Mouse (Mus musculus) CH12.LX (cell line): ENCODE measurements around the gene Ifrd1. TPM values are rescaled to one million over a fixed set of nuclear protein-coding genes. Genes with fewer than 3 reads are reported as not detected.

ENCODE experiments used
- DNase-seq: peaks from one replicate; pipeline ENCODE4 v3.0.0-alpha.2; 2013; ENCODE audit errors: extremely low read depth
- H3K27ac ChIP-seq: 2 replicates; pipeline ENCODE4 v1.5.1; 2012; ENCODE audit warnings: low read depth, mild to moderate bottlenecking, control low read depth, moderate library complexity; ENCODE audit not compliant: insufficient read depth
- H3K27me3 ChIP-seq: replicated peaks from 2 replicates; pipeline ENCODE3; 2012; ENCODE audit warnings: inconsistent platforms
- H3K36me3 ChIP-seq, 2 experiments: replicated peaks in 1 of 2; 2 replicates each; pipeline versions ENCODE3 to v1.6.1; 2012; ENCODE audit warnings: inconsistent platforms in 1 of 2, low read length in 1 of 2, mild to moderate bottlenecking in 1 of 2, mixed read lengths in 1 of 2, moderate library complexity in 1 of 2; ENCODE audit not compliant: control insufficient read depth in 1 of 2, insufficient read depth in 1 of 2
- H3K4me1 ChIP-seq, 2 experiments: 2 replicates each; pipeline ENCODE4 v1.6.1; 2012; ENCODE audit warnings: inconsistent platforms in 1 of 2, moderate library complexity in 1 of 2; ENCODE audit not compliant: insufficient read depth in 2 of 2, control insufficient read depth in 1 of 2
- H3K4me2 ChIP-seq: 2 replicates; pipeline ENCODE4 v1.6.1; 2012; ENCODE audit warnings: low read depth, mild to moderate bottlenecking, control low read depth; ENCODE audit not compliant: poor library complexity, insufficient read depth, severe bottlenecking
- H3K4me3 ChIP-seq, 3 experiments: fragments of 150-350 bp in 1 of 3; sonication (generic) in 1 of 3; replicated peaks in 1 of 3; 2 replicates each; pipeline versions ENCODE3 to v1.5.1; 2011 to 2012; ENCODE audit warnings: low read depth in 2 of 3, low read length in 2 of 3, mild to moderate bottlenecking in 2 of 3, moderate library complexity in 2 of 3, control low read depth in 1 of 3, improper control_type of control experiment in 1 of 3, inconsistent platforms in 1 of 3, mixed read lengths in 1 of 3; ENCODE audit not compliant: poor library complexity in 1 of 3
- H3K79me2 ChIP-seq: replicated peaks from 2 replicates; pipeline ENCODE4 v1.6.1; 2012; ENCODE audit warnings: mild to moderate bottlenecking, moderate library complexity; ENCODE audit not compliant: control insufficient read depth, poor library complexity, insufficient read depth, severe bottlenecking; ENCODE audit errors: extremely low read depth
- H3K9ac ChIP-seq: 2 replicates; pipeline ENCODE4 v1.6.1; 2012; ENCODE audit warnings: low read depth, mild to moderate bottlenecking, control low read depth, moderate library complexity; ENCODE audit not compliant: insufficient read depth
- H3K9me3 ChIP-seq: replicated peaks from 2 replicates; pipeline ENCODE3; 2012; ENCODE audit warnings: low read length, inconsistent platforms, mixed read lengths
- BHLHE40 ChIP-seq: IDR thresholded peaks from 2 replicates; pipeline ENCODE4 v1.6.1; 2011; ENCODE audit warnings: mild to moderate bottlenecking, low read depth, low read length, improper control_type of control experiment
- CHD1 ChIP-seq: IDR thresholded peaks from 2 replicates; pipeline ENCODE4 v1.6.1; 2012; ENCODE audit warnings: low read depth, low read length, improper control_type of control experiment, inconsistent platforms
- ELF1 ChIP-seq: IDR thresholded peaks from 2 replicates; pipeline ENCODE4 v1.6.1; 2014; ENCODE audit warnings: low read depth, mild to moderate bottlenecking, inconsistent platforms, low read length, improper control_type of control experiment
- EP300 ChIP-seq: IDR thresholded peaks from 2 replicates; pipeline ENCODE4 v1.6.1; 2011; ENCODE audit warnings: low read length, improper control_type of control experiment
- GABPA ChIP-seq: IDR thresholded peaks from 2 replicates; pipeline ENCODE4 v1.6.1; 2012; ENCODE audit warnings: low read depth, low read length, improper control_type of control experiment, inconsistent platforms; ENCODE audit not compliant: insufficient replicate concordance
- JUN ChIP-seq: IDR thresholded peaks from 2 replicates; pipeline ENCODE4 v1.6.1; 2011; ENCODE audit warnings: low read depth, mild to moderate bottlenecking, low read length, improper control_type of control experiment, moderate library complexity; ENCODE audit not compliant: insufficient read depth
- KAT2A ChIP-seq: IDR thresholded peaks from 2 replicates; pipeline ENCODE4 v1.6.1; 2012; ENCODE audit warnings: low read length, improper control_type of control experiment, inconsistent platforms; ENCODE audit not compliant: insufficient replicate concordance
- MAX ChIP-seq: IDR thresholded peaks from 2 replicates; pipeline ENCODE4 v1.6.1; 2011; ENCODE audit warnings: low read length, improper control_type of control experiment
- MEF2A ChIP-seq: IDR thresholded peaks from 2 replicates; pipeline ENCODE4 v1.6.1; 2014; ENCODE audit warnings: low read depth, mild to moderate bottlenecking, inconsistent platforms, low read length, improper control_type of control experiment, borderline replicate concordance
- MXI1 ChIP-seq: IDR thresholded peaks from 2 replicates; pipeline ENCODE4 v1.6.1; 2011; ENCODE audit warnings: mild to moderate bottlenecking, low read depth, low read length, improper control_type of control experiment
- MYC ChIP-seq: IDR thresholded peaks from 2 replicates; pipeline ENCODE4 v1.6.1; 2011; ENCODE audit warnings: low read depth, mild to moderate bottlenecking, improper control_type of control experiment, low read length
- NELFE ChIP-seq: IDR thresholded peaks from 2 replicates; pipeline ENCODE4 v1.6.1; 2011; ENCODE audit warnings: low read depth, low read length, improper control_type of control experiment
- POLR2A ChIP-seq: IDR thresholded peaks from 2 replicates; pipeline ENCODE4 v1.6.1; 2011; ENCODE audit warnings: low read depth, mild to moderate bottlenecking, improper control_type of control experiment, low read length
- POLR2AphosphoS2 ChIP-seq: IDR thresholded peaks from 2 replicates; pipeline ENCODE4 v1.6.1; 2011; ENCODE audit warnings: low read depth, low read length, improper control_type of control experiment
- RCOR1 ChIP-seq: conservative IDR thresholded peaks from 2 replicates; pipeline ENCODE4 v1.6.1; 2012; ENCODE audit warnings: low read depth, mild to moderate bottlenecking, inconsistent platforms, low read length, improper control_type of control experiment
- SIN3A ChIP-seq: IDR thresholded peaks from 2 replicates; pipeline ENCODE4 v1.6.1; 2012; ENCODE audit warnings: low read length, improper control_type of control experiment, inconsistent platforms
- SMC3 ChIP-seq: IDR thresholded peaks from 2 replicates; pipeline ENCODE4 v1.6.1; 2011; ENCODE audit warnings: low read depth, low read length, improper control_type of control experiment
- TBP ChIP-seq: conservative IDR thresholded peaks from 2 replicates; pipeline ENCODE4 v1.6.1; 2011; ENCODE audit warnings: low read depth, low read length, improper control_type of control experiment
- TCF12 ChIP-seq: IDR thresholded peaks from 2 replicates; pipeline ENCODE4 v1.6.1; 2014; ENCODE audit warnings: low read depth, mild to moderate bottlenecking, inconsistent platforms, low read length, improper control_type of control experiment
- USF1 ChIP-seq: IDR thresholded peaks from 2 replicates; pipeline ENCODE4 v1.6.1; 2014; ENCODE audit warnings: low read depth, mild to moderate bottlenecking, inconsistent platforms, low read length, improper control_type of control experiment
- USF2 ChIP-seq: conservative IDR thresholded peaks from 2 replicates; pipeline ENCODE4 v1.6.1; 2011; ENCODE audit warnings: low read depth, low read length, improper control_type of control experiment
- ZMIZ1 ChIP-seq: IDR thresholded peaks from 2 replicates; pipeline ENCODE4 v1.6.1; 2012; ENCODE audit warnings: low read depth, mild to moderate bottlenecking, inconsistent platforms, low read length, improper control_type of control experiment
- ZNF384 ChIP-seq: IDR thresholded peaks from 2 replicates; pipeline ENCODE4 v1.6.1; 2012; ENCODE audit warnings: low read depth, low read length, improper control_type of control experiment, inconsistent platforms
- dilution Hi-C: fragments of 300-500 bp; cut with MboI; formaldehyde crosslinking; loops from 2 replicates; pipeline ENCODE4 v1.14.3; 2020; ENCODE audit warnings: low sequenced_read_pairs; ENCODE audit not compliant: extremely low pct_unique_long_range_greater_than_20kb, extremely low pct_ligation_motif_present
- in situ Hi-C: fragments of 300-500 bp; cut with MboI; formaldehyde crosslinking; loops from 3 replicates; pipeline ENCODE4 v1.14.3; 2019; ENCODE audit warnings: low sequenced_read_pairs, low pct_ligation_motif_present, low pct_unique_long_range_greater_than_20kb, mixed read lengths
- polyA plus RNA-seq: library from polyadenylated mRNA; unstranded; fragments of >175 nt; gene quantifications from 2 replicates; pipeline ENCODE4 v1.2.1, GENCODE M21; 2012; ENCODE audit warnings: low read depth; ENCODE audit not compliant: insufficient read length
- total RNA-seq, 2 experiments: library from RNA; depleted of rRNA; stranded (reverse); fragments of 300-350 nt in 1 of 2; fragments of >200 nt in 1 of 2; gene quantifications; 2 replicates each; pipeline ENCODE4 v1.2.3; 2012 to 2014

The Ifrd1 gene
- total and polyA plus RNA-seq, 3 experiments = 105 to 427 (median 269) TPM

GRCm38 (mm10) chr12:40224171-40224880 is 24.0 kb downstream of the Ifrd1 start:
- Histone ChIP-seq H3K9me3 (no peaks in the 10 kb centered on the region), H3K9ac (no peak overlapping the region), H3K4me2 (no peak overlapping the region; the same call in 1 of the 2 replicates), H3K27ac (no peak overlapping the region), H3K79me2 (peaks cover 29% of the 10 kb centered on the region), H3K27me3 (no peaks in the 10 kb centered on the region), H3K36me3 (peaks cover 0 to 5% of the 10 kb centered on the region in 2 experiments), H3K4me3 (no peak overlapping the region), H3K4me1 (peaks cover 5 to 25% of the 10 kb centered on the region in 2 experiments; a peak in 2 of 4 replicates)
- dilution Hi-C loops (no loop called here), in situ Hi-C loops (no loop called here)
- DNase-seq = no peak
- no peak for TF ChIP-seq MYC

GRCm38 (mm10) chr12:40223676-40224075 is 24.6 kb downstream of the Ifrd1 start:
- H3K4me2 ChIP-seq = peak overlapping the region; percentile 80
- no peak for DNase-seq
- H3K4me3 ChIP-seq = peak overlapping the region; percentile 44 to 95 (median 51)
- no peak overlapping the region for H3K27ac ChIP-seq
- peaks cover 29% of the 10 kb centered on the region for H3K79me2 ChIP-seq
- in situ Hi-C loops = no loop called here
- H3K9ac ChIP-seq = peak overlapping the region; percentile 42
- peaks cover 0 to 8% of the 10 kb centered on the region in 2 experiments for H3K36me3 ChIP-seq
- no peaks in the 10 kb centered on the region for H3K27me3 ChIP-seq
- H3K4me1 ChIP-seq = peaks cover 5 to 30% of the 10 kb centered on the region in 2 experiments; a peak in 2 of 4 replicates
- TF ChIP-seq ELF1 (no peak), USF2 (0 out of 2 replicates have a peak, but pooled peaks have one; percentile 1)
- TF ChIP-seq, all 38 proteins: peak for 1
- no peaks in the 10 kb centered on the region for H3K9me3 ChIP-seq
- dilution Hi-C loops = no loop called here

GRCm38 (mm10) chr12:40223082-40223619 is 25.2 kb downstream of the Ifrd1 start:
- H3K9ac ChIP-seq = peak overlapping the region; percentile 84
- peaks cover under 1 to 8% of the 10 kb centered on the region in 2 experiments for H3K36me3 ChIP-seq
- H3K4me2 ChIP-seq = peak overlapping the region; percentile 80; the same call in 1 of the 2 replicates
- peak overlapping the region; percentile 62 to 95 (median 93) for H3K4me3 ChIP-seq
- peak overlapping the region; percentile 95 for H3K27ac ChIP-seq
- dilution Hi-C loops = no loop called here
- H3K27me3 ChIP-seq = no peaks in the 10 kb centered on the region
- H3K4me1 ChIP-seq = peaks cover 5 to 26% of the 10 kb centered on the region in 2 experiments; a peak in 2 of 4 replicates
- peaks cover 35% of the 10 kb centered on the region for H3K79me2 ChIP-seq
- DNase-seq = peak; percentile 98
- H3K9me3 ChIP-seq = no peaks in the 10 kb centered on the region
- in situ Hi-C loops = no loop called here
- TF ChIP-seq MXI1 = peak; percentile 82
- no peak for TF ChIP-seq JUN
- TF ChIP-seq BHLHE40 = peak; percentile 91
- peak; percentile 100 for TF ChIP-seq POLR2A
- peak; percentile 100 for TF ChIP-seq NELFE
- TF ChIP-seq MEF2A = 0 out of 2 replicates have a peak, but pooled peaks have one; percentile 15
- peak; percentile 89 for TF ChIP-seq MYC
- TF ChIP-seq CHD1 = no peak
- TF ChIP-seq ELF1 = peak; percentile 53; the same call in 1 of the 2 replicates
- no peak for TF ChIP-seq EP300
- peak; percentile 93 for TF ChIP-seq MAX
- peak; percentile 91; the same call in 1 of the 2 replicates for TF ChIP-seq GABPA
- no peak for TF ChIP-seq RCOR1
- no peak; the same call in 1 of the 2 replicates for TF ChIP-seq USF1
- peak; percentile 67 for TF ChIP-seq SIN3A
- no peak for TF ChIP-seq SMC3
- TF ChIP-seq POLR2AphosphoS2 = peak; percentile 97
- TF ChIP-seq KAT2A = peak; percentile 95; the same call in 1 of the 2 replicates
- TF ChIP-seq USF2 = peak; percentile 27; the same call in 1 of the 2 replicates
- peak; percentile 99 for TF ChIP-seq ZMIZ1
- TF ChIP-seq ZNF384 = no peak
- TF ChIP-seq TBP = peak; percentile 97
- peak; percentile 78 for TF ChIP-seq TCF12
